Mouse (Mus musculus) heart, postnatal 0 days (tissue): Measurements from ENCODE around the gene Nkain1. TPM values are rescaled to one million over a fixed set of nuclear protein-coding genes. Genes with fewer than 3 reads are reported as not detected.

Experiments
- ATAC-seq: fragments of 200-750 bp; cut with Nextera tagmentation; 2 replicates; pipeline ENCODE4 v1.8.0; 2017; ENCODE audit warnings: low read depth, moderate number of reproducible peaks, moderate library complexity; ENCODE audit not compliant: insufficient read depth
- DNase-seq: peaks from one replicate; pipeline ENCODE4 v3.0.0-alpha.2; 2016; ENCODE audit warnings: low spot score
- H3K27ac ChIP-seq: fragments of 300-500 bp; sonication (generic); 2 replicates; pipeline ENCODE4 v1.5.1; 2014; ENCODE audit warnings: low read depth, mild to moderate bottlenecking
- H3K27me3 ChIP-seq: fragments of 300-500 bp; sonication (generic); 2 replicates; pipeline ENCODE4 v1.6.1; 2014; ENCODE audit warnings: low read length, mixed read lengths; ENCODE audit not compliant: control insufficient read depth, insufficient read depth
- H3K36me3 ChIP-seq: fragments of 300-500 bp; sonication (generic); replicated peaks from 2 replicates; pipeline ENCODE4 v1.6.1; 2014; ENCODE audit warnings: low read length, mixed read lengths; ENCODE audit not compliant: control insufficient read depth, insufficient read depth
- H3K4me1 ChIP-seq: fragments of 300-500 bp; sonication (generic); 2 replicates; pipeline ENCODE4 v1.6.1; 2014; ENCODE audit warnings: antibody characterized with exemption; ENCODE audit not compliant: control insufficient read depth, insufficient read depth
- H3K4me2 ChIP-seq: fragments of 300-500 bp; sonication (generic); 2 replicates; pipeline ENCODE4 v1.6.1; 2014; ENCODE audit warnings: low read depth, mild to moderate bottlenecking, low read length, moderate library complexity
- H3K4me3 ChIP-seq: fragments of 300-500 bp; sonication (generic); 2 replicates; pipeline ENCODE4 v1.5.1; 2014; ENCODE audit warnings: low read depth, low read length
- H3K9ac ChIP-seq: fragments of 300-500 bp; sonication (generic); replicated peaks from 2 replicates; pipeline ENCODE4 v1.6.1; 2014; ENCODE audit warnings: low read depth, low read length, mixed read lengths
- H3K9me3 ChIP-seq: fragments of 300-500 bp; sonication (generic); replicated peaks from 2 replicates; pipeline ENCODE4 v1.6.1; 2016; ENCODE audit warnings: low read length; ENCODE audit not compliant: control insufficient read depth
- CTCF ChIP-seq: IDR thresholded peaks from 2 replicates; pipeline ENCODE4 v1.5.1; 2016; ENCODE audit warnings: antibody characterized with exemption, control low read depth, low read depth
- EP300 ChIP-seq: IDR thresholded peaks from 2 replicates; pipeline ENCODE4 v1.6.1; 2016; ENCODE audit warnings: antibody characterized with exemption, low read depth
- WGBS: fragments of 180-500 bp; shearing (Covaris S2); extraction: QIAGEN DNeasy Blood & Tissue Kit; methylation state at CpG from one replicate; pipeline ENCODE4 v1.1.7; 2014; 5-methylcytosine and 5-hydroxymethylcytosine counted together
- polyA plus RNA-seq: library from polyadenylated mRNA; unstranded; fragments of >200 nt; fragmentation: Nextera tagmentation; extraction: Ambion mirVana; gene quantifications from 2 replicates; pipeline ENCODE4 v1.2.1, GENCODE M21; 2015
- total RNA-seq: library from RNA; depleted of rRNA; stranded (reverse); fragments of >200 nt; gene quantifications from 2 replicates; pipeline ENCODE4 v1.2.3, GENCODE M21; 2014; ENCODE audit warnings: low replicate concordance; rRNA removed

Gene Nkain1
- total and polyA plus RNA-seq, 2 experiments from 2014 or later = 0.53 to 18.9 TPM

GRCm38 (mm10) chr4:130516490-130516889, 57.5 kb downstream of the Nkain1 start:
- WGBS = 76% methylated on average over 6 of the region's 6 CpGs
- no peak for ATAC-seq
- DNase-seq = no peak
- no peak overlapping the region for H3K4me3 ChIP-seq
- TF ChIP-seq EP300 = no peak
- TF ChIP-seq CTCF = no peak
- no peak overlapping the region for H3K9ac ChIP-seq
- H3K27me3 ChIP-seq = no peaks in the 10 kb centered on the region
- H3K36me3 ChIP-seq = no peaks in the 10 kb centered on the region
- no peak overlapping the region for H3K4me2 ChIP-seq
- no peaks in the 10 kb centered on the region for H3K4me1 ChIP-seq
- H3K27ac ChIP-seq = no peak overlapping the region
- no peaks in the 10 kb centered on the region for H3K9me3 ChIP-seq

Other genes starting within 250 kb of the Nkain1 start
- 19.6 and 20.0 TPM in 2 replicates for gene Zcchc17, start 214.2 kb downstream of the Nkain1 start, total RNA-seq
- 39.6 and 46.8 TPM in 2 replicates for gene Zcchc17, start 214.2 kb downstream of the Nkain1 start, polyA plus RNA-seq
- 36.8 and 39.2 TPM in 2 replicates for gene Snrnp40, start 214.0 kb downstream of the Nkain1 start, total RNA-seq
- 41.2 and 41.4 TPM in 2 replicates for gene Snrnp40, start 214.0 kb downstream of the Nkain1 start, polyA plus RNA-seq
- 59.5 and 62.4 TPM in 2 replicates for gene Pum1, start 89.1 kb upstream of the Nkain1 start, total RNA-seq
- 28.7 and 30.1 TPM in 2 replicates for gene Pum1, start 89.1 kb upstream of the Nkain1 start, polyA plus RNA-seq
- gene Sdc3, start 218.4 kb upstream of the Nkain1 start, total RNA-seq = 44.2 and 55.2 TPM in 2 replicates
- gene Sdc3, start 218.4 kb upstream of the Nkain1 start, polyA plus RNA-seq = 9.3 and 9.4 TPM in 2 replicates